Mouse (Mus musculus) lung, adult 2 months (tissue): ENCODE measurements around the gene Nrxn3.

ENCODE experiments used
- CTCF ChIP-seq: fragments of 200-500 bp; IDR thresholded peaks from 2 replicates; pipeline ENCODE4 v1.5.1; 2011; ENCODE audit warnings: mild to moderate bottlenecking, low read length, control low read depth; ENCODE audit not compliant: insufficient read depth
- POLR2A ChIP-seq: fragments of 200-500 bp; IDR thresholded peaks from 2 replicates; pipeline ENCODE4 v1.6.1; 2011; ENCODE audit warnings: low read depth, mild to moderate bottlenecking, control low read depth, low read length, borderline replicate concordance; ENCODE audit errors: extremely low read depth

DNA sequence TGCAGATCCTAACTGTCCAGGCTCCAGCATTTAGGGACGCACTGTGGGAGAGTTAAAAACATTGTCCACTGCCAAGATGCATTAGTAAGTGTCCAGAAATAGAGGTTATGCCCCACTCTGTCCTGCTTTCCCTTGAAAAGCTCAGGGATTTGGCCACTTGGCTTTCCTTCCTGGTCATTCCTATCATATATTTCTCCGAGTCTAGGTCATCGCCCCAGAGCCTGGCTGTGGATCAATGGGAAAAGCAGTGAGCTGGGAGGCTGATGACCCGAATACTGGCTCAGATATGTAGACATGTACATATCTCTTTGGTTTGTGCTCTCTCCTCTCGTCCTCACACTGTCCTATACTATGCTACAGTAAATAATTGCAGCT, 96.6 kb downstream of the Nrxn3 start:
- no peak for TF ChIP-seq CTCF
- TF ChIP-seq POLR2A: no peak
